Mouse (Mus musculus) layer of hippocampus, adult 2 months (tissue): Measurements from ENCODE around the gene Flt3. TPM values are rescaled to one million over a fixed set of nuclear protein-coding genes. Genes with fewer than 3 reads are reported as not detected.

Source experiments
- DNase-seq, 2 experiments: peaks; one replicate each; pipeline ENCODE4 v3.0.0; 2022; ENCODE audit warnings: low spot score in 2 of 2
- H3K27ac ChIP-seq: fragments of 200-600 bp; 2 replicates; pipeline ENCODE4 v1.8.1; 2022
- H3K4me3 ChIP-seq: fragments of 200-600 bp; 2 replicates; pipeline ENCODE4 v1.8.1; 2022; ENCODE audit warnings: mild to moderate bottlenecking
- CTCF ChIP-seq: fragments of 200-600 bp; conservative IDR thresholded peaks from 2 replicates; pipeline ENCODE4 v1.8.1; 2022; ENCODE audit warnings: antibody characterized with exemption, mild to moderate bottlenecking, moderate library complexity
- total RNA-seq, 2 experiments: library from RNA; stranded (reverse); gene quantifications; 2 replicates each; pipeline ENCODE4 v1.2.3; 2021

Gene Flt3
- total RNA-seq, 2 experiments from 2014 or later, result 9.8 to 11.0 TPM

DNA sequence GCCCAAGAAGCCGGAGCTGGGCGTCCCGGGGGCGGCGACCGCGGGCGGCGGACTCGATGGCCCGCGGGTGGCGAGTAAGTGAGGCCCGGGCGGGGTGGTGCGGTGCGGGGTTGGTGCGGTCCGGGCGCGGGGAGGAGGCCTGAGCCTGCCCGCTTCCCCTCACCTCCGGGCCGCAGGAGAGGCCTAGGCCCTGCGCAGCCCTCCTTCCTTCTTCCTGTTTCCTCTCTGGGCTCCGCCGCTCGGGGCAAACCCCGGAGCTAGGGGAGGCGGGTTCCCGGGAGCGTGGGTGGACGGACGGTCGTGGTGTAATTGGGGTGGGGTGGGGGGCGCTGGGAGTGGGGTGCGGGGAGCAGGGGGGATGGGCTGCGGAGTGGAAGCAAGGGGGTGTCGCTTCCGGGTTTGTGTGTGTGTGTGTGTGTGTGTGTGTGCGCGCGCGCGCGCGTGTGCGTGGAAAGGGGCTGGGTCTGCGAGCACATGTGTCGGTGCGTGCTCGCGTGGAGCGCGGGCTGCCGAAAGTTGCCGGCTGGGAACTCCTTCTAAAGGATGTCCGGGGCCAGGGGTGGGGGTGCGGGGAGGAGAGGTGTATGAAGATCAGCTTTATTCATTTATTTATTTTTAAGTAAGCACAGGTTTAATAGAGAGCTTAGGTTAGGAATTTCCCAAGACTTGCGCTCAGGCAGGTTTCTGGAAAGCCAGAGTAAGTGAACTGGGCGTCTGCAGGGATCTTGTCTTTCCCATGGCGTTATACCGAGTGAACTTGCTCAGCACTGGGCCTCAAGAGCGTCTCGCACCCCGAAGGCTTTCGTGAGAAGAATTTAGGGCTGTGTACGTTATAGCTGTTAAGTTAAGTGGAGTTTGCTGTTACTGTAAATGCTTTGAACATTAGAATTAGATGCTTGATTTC is 30.9 kb upstream of the Flt3 start:
- Histone ChIP-seq H3K27ac (peak overlapping the region; percentile 100), H3K4me3 (peak overlapping the region; percentile 94)
- peak; percentile 75 to 83 for DNase-seq
- no peak for TF ChIP-seq CTCF

DNA sequence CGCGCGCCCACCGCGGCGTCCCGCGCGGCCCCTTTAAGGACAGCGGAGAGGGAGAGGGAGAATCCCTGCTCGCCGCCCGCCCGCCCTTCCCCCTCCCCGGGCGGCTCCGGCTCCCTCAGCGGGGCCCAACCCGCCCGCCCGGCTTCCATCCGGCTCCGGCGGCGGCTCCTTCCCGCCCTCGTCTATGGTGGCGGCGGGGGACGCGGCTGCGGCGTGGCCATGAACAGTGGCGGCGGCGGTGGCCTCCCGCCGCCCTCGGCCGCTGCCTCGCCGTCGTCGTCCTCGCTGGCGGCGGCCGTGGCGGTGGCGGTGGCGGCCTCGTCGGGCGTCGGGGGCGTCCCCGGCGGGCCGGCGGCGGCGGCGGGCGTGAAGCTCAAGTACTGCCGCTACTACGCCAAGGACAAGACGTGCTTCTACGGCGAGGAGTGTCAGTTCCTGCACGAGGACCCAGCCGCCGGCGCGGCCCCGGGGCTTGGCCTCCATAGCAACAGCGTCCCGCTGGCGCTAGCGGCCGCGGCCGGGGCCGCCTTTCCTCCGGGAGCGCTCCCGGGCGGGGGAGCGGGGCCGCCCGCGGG is 30.2 kb upstream of the Flt3 start:
- TF ChIP-seq CTCF, result no peak
- Histone ChIP-seq H3K4me3 (peak overlapping the region; percentile 94), H3K27ac (peak overlapping the region; percentile 100)
- DNase-seq, result peak in 1 of 2 experiments; percentile 41

DNA sequence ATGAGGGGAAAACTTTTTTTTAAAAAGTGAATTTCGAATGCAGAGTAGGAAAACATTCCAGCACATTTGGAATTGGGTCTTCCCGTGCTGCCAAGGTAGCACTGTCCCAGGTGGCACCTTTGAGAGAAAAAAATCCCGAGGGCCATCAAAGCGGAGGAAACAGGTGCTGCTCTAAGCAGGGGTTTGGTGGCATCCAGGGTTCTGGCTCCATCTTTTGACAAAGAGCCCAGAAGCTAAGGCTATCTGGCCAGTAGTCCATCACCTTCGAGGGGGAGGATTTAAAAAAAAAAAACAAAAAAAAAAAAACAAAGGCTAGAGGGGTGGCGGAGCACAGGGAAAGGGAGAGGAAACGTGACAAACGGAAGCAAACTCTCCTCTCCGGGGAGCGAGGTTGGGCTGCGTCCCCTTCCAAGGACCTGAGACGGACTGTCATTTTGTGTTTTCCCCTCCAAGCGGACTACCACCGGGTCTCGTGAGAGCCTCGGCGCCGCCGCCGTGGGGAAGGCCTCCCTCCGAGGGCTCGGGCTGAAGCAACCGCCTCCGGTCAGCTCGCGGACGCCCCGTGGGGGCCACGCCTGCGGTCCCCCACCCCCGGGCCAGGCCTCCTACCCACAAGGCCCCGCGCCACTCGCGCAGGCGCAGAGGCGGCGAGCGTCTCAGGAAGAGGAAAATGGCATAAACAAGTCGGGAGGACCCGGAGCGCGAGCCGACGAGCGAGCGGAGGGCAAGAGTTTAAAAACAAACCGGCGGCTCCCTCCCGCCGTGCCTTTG is 29.4 kb upstream of the Flt3 start, which contains the start of gene Pan3:
Pan3 (plus strand) TSS at position 627 of the 771 bp plus-strand sequence.
- TF ChIP-seq CTCF, result no peak
- DNase-seq, result peak; percentile 93 to 96
- Histone ChIP-seq H3K4me3 (peak within 1 kb of the TSS; percentile 94), H3K27ac (peak within 1 kb of the TSS; percentile 100)

DNA sequence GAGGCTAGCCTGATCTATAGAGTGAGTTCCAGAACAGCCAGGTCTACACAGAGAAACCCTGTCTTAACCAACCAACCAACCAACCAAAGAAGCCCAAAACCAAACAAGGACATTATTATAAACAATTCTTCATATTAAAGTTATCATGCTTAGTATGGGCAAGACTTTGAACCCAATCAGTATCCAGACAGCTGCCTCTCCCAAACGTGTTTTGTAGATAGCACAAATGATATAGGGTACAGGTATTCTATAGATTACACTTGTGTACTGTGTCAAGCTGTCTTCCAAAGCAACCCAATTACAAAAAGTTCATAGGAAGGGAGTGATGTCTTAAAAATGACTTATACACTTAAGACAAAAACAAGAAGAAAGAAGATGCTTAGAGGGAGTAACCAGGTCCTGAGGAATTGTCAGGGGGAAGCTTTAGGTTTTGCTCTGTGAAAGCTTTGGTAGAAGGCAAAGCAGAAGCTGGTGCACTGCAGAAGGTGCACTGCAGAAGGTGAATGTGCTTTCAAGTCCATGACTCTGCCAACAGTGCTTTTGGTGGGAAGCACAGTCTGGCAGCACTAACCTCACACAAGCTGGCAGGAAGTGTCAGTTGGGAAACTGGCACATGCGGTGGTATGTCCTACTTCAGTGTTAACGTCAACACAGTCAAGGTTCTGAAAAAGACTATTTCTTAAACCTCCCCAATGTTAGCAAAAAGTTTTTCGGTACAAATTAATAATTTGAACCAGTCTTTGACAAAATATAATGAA is 25.9 kb upstream of the Flt3 start:
- no peak for TF ChIP-seq CTCF
- Histone ChIP-seq H3K4me3 (no peak overlapping the region), H3K27ac (no peak overlapping the region)
- no peak for DNase-seq

DNA sequence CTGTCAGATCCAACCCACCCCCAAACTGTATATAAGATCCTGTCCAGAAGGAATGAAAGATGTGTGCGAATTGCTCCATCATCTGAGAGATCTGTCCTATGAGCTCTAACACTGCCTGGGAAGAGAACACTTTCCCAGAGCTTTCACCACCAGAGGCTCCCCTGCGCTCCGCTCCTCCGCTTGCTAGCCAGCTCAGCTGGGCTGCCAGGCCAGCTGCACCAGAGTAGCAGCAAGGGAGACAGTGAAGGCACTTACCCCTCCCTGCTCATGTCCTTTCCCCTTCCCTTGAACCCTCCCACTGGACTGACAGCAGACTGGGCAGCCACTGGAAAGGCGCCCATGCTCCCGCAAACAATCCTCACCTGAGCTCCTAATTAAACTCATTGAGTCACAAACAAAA is 23.3 kb upstream of the Flt3 start:
- DNase-seq, result no peak

DNA sequence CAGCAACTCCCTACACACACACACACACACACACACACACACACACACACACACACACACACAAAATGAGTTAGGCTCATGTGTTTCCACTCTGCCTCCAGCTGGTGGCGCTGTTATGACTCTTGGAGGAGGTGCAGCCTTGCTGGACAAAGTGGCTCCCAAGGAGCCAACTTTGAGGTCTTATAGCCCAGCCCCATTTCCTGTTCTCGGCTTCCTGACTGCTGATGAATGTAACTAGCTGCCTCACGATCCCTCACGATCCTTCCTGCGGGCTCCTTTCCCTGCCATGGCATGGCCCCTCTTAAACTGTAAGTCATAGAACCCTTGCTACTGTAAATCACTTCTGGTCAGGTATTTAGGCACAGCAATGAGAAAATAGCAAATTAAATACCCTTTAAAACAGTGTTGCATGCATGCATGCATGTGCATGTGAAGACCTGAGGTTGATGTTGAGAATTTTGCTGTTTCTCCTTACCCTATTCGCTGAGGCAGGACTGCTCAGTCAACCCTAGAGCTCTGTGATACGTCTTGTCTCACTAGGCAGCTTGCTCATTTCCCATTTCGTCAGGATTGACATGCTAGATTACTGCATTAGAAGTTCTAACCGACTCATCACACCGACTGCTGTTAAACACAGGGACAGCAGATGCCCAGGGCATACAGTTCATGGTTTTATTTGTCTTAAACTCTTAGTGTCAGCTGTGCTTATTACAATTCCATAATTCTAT is 18.3 kb upstream of the Flt3 start:
- Histone ChIP-seq H3K4me3 (no peak overlapping the region), H3K27ac (no peak overlapping the region)
- peak; percentile 48 for TF ChIP-seq CTCF
- DNase-seq, result no peak

More for the DNA sequence above, 23.3 kb upstream of the Flt3 start:
- peak; percentile 61 for TF ChIP-seq CTCF
- H3K27ac ChIP-seq, result no peak overlapping the region
- no peak overlapping the region for H3K4me3 ChIP-seq

DNA sequence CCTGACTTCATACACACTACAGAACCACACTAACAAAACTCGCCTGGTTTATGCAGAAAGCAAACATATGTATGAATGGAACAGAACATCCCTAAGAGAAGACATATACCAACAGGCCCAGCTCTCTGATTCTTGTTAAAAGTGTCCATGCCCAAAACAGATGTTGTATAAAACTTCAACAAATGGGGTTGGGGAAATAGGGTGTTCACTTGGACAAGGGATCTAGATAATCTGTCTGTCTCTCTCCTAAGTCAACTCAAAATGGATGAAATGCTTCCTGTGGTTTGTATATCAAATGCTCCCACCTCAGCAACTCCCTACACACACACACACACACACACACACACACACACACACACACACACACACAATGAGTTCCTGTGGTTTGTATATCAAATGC is 17.7 kb upstream of the Flt3 start:
- Histone ChIP-seq H3K4me3 (no peak overlapping the region), H3K27ac (no peak overlapping the region)
- TF ChIP-seq CTCF, result no peak
- DNase-seq, result no peak

DNA sequence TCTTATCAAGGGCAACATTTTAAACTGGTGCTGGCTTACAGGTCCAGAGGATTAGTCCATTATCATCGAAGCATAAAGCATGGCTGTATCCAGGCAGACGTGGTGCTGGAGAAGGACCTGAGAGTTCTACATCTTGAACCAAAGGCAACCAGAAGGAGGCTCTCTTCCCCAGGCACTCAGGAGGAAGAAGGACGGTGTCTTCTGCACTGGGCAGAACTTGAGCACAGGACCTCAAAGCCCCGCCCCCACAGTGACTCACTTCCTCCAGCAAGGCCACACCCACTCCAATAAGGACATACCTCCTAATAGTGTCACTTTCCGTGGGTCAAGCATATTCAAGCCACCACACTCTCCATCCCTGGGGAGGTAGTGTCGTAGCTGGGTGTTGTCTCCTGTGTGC is 10.3 kb upstream of the Flt3 start:
- no peak overlapping the region for H3K27ac ChIP-seq
- H3K4me3 ChIP-seq, result no peak overlapping the region
- no peak for DNase-seq
- TF ChIP-seq CTCF, result no peak

DNA sequence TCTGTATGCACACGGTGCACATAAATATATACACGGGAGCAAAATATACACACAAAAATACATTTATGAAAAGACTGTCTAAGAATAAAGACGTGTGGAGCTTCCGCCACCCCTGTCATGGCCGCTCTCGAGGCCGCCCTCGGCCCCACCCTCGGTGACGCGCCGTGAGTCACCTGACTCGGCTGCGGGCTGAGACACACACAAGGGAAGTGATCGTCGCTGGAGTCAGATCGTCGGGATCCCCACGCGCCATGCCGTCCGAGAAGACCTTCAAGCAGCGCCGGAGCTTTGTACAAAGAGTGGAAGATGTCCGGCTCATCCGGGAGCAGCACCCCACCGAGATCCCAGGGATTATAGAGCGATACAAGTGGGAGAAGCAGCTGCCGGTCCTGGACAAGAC is 8.4 kb upstream of the Flt3 start:
- no peak for TF ChIP-seq CTCF
- no peak overlapping the region for H3K27ac ChIP-seq
- no peak overlapping the region for H3K4me3 ChIP-seq
- no peak for DNase-seq

DNA sequence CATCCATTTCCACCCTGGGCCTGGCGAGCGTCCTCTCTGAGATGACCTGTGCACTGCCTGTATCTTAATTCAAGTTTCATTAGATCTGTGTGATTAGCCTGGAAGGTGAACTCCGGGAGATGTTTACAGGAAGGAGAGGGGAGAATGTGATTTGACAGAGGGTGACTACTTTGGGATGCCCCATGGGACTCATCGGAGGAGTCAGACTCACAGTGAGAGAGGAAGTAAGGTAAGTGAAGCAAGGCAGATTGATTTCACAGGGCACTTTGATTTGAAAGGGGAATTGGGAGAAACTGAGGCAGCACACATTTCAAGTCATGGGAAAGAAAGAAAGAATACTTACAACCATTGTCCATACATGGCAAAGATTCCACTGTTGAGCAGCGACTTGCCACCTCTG is 5.8 kb upstream of the Flt3 start:
- Histone ChIP-seq H3K4me3 (no peak overlapping the region), H3K27ac (no peak overlapping the region)
- TF ChIP-seq CTCF, result no peak
- no peak for DNase-seq

DNA sequence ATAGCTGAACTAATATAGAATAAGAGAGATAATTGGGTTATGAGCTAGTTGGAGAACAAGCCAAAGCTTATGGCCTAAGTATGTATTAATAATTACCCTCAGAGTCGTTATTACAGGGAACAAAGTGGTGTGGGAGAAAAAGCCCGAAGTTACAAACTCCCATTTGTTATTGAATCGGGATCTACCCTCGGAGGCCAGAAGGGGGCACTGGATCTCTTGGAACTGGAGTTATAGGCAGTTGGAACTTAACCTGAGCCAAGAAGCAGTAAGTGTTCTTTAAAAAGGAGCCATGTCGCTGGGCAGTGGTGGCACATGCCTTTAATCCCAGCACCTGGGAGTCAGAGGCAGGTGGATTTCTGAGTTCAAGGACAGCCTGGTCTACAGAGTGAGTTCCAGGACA is 2.2 kb upstream of the Flt3 start:
- TF ChIP-seq CTCF, result peak; percentile 76
- no peak overlapping the region for H3K27ac ChIP-seq
- no peak overlapping the region for H3K4me3 ChIP-seq
- peak; percentile 39 to 62 for DNase-seq

DNA sequence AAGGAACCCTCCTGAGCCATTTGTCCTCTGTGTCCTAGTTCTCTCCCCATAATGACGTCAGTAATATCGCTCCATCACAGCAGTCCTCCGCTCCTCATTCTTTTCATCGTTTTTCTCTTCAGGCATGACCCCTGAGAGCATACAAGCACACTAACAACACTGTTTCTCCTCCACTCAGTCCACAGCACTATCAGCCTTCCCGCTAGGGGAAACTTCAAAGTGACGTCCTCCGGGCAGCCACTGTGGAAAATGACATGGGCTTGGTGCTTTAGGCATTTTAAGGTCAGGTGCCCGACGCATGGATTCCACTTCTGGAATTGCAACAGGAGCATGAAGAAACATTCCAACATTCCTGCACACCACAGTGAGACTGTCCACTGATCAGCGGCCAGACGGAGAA is 735 bp upstream of the Flt3 start:
- DNase-seq, result no peak
- H3K4me3 ChIP-seq, result peak overlapping the region; percentile 61
- peak; percentile 52 for TF ChIP-seq CTCF
- H3K27ac ChIP-seq, result peak overlapping the region; percentile 90
